Mouse (Mus musculus): ENCODE measurements around the gene Sash1. TPM values are rescaled to one million over a fixed set of nuclear protein-coding genes. Genes with fewer than 3 reads are reported as not detected.
"Not testable (repeated sequence)": the region's sequence is repeated elsewhere in the genome, so short reads cannot be mapped to it uniquely, and the experiment has no call there.

The Sash1 gene
- polyA plus RNA-seq, 1 experiment from 2014 or later: 6.5 TPM

DNA sequence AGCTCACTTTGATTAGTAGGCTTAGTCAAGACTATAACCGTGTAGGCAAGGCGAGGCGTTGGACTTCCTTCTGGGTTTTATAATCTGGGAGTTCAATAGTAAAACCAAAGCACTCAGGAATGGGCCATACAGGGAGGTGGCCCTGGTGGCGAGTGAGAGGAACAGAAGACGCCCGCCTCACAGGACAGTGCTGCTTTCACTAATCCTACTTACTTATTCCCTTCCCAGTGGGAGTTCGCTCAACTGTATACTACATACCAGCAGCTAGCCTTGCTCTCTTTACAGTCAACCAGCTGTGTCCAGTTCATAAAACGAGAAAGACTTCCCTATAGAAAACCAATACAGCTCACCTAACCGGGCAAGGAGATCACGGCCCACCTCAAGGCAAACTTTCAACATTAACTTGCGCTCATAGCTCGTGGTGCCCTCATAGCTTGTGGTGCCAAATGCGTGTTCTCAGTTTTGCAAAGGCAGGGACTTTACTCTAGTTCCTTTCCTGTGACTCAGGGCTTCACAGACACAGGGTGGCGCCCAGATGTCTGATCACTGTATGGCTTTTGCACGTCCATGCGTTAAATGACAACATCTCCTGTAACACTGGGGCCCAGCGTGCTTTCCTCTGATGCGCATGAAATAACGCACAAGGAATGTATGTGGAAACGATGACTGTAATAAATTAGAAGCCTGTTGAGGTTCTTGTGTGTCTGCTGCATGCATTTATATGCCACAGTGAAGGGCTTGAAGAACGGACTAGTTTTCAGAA is 138.2 kb downstream of the Sash1 start:
- peaks cover 30% of the 10 kb centered on the region for H3K36me3 ChIP-seq
- no peak overlapping the region for H3K4me2 ChIP-seq (replicated peaks)
- no peak for ATAC-seq (ENCODE audit: insufficient number of reproducible peaks, insufficient read depth, low FRiP score, low TSS enrichment)
- H3K9me3 ChIP-seq: no peaks in the 10 kb centered on the region
- no peaks in the 10 kb centered on the region for H3K27me3 ChIP-seq
- 82% methylated on average over 21 of the region's 21 CpGs for WGBS
- no peaks in the 10 kb centered on the region for H3K4me1 ChIP-seq
- H3K9ac ChIP-seq: no peak overlapping the region
- no peak overlapping the region for H3K27ac ChIP-seq
- H3K4me3 ChIP-seq: no peak overlapping the region

DNA sequence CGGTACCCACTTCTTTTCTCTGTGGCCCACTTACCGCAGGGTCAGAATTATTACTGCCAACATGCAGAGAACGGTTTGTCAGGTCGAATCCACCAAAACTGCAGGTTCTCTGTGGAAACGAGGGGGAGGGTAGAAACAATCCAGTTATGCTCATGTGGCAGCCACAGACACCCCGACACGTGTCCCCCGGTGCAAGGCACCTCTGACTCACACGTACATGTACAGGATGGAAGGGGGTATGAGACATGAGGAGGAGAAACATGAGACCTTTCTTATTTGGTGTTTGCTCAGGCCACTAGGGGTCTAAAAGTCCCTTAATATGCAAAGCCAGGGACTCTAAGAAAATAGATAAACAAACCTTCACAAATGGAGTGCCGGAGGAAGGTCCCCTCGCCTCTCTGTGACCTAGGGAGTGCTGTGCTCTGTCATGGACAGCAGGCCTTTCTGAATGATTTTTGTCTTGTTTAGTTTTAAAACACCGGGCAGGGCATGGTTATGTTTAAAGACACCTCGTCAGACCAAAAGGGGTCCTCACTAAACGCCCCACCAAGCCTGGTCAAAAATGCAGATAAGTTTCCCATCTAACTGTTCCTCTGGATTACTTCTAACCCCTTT is 139.7 kb downstream of the Sash1 start:
- Histone ChIP-seq H3K27ac (no peak overlapping the region), H3K27me3 (no peaks in the 10 kb centered on the region), H3K9me3 (no peaks in the 10 kb centered on the region), H3K4me1 (no peaks in the 10 kb centered on the region), H3K4me2 (replicated peaks) (no peak overlapping the region), H3K9ac (no peak overlapping the region), H3K4me3 (no peak overlapping the region), H3K36me3 (peaks cover 40% of the 10 kb centered on the region)
- WGBS: 76% methylated on average over 14 of the region's 14 CpGs
- no peak for ATAC-seq (ENCODE audit: insufficient number of reproducible peaks, insufficient read depth, low FRiP score, low TSS enrichment)

DNA sequence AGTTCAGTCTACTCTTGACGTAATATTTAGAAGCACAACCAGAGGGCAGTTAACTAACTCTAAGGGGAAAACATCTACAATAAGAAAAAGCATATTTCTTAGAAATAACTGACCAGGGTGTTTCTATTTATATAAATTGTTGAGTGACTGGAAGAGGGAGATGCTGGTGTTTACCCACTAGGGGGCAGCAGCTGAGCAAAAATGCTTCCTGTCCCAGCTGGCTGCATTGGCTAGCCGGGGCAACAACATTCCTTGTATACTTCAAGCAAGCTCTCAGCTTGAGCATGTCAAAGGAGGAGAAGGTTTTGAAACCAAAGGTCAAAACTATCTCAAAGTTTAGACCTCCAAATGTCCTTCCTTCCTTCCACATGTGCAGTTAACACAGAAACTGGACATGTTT is 143.0 kb downstream of the Sash1 start:
- no peak for ATAC-seq (ENCODE audit: insufficient number of reproducible peaks, insufficient read depth, low FRiP score, low TSS enrichment)
- H3K4me3 ChIP-seq: no peak overlapping the region
- no peaks in the 10 kb centered on the region for H3K9me3 ChIP-seq
- WGBS: 39% methylated on average over 2 of the region's 2 CpGs
- no peak overlapping the region for H3K9ac ChIP-seq
- peaks cover 62% of the 10 kb centered on the region for H3K36me3 ChIP-seq
- H3K27me3 ChIP-seq: no peaks in the 10 kb centered on the region
- H3K4me1 ChIP-seq: no peaks in the 10 kb centered on the region
- no peak overlapping the region for H3K4me2 ChIP-seq (replicated peaks)
- no peak overlapping the region for H3K27ac ChIP-seq

DNA sequence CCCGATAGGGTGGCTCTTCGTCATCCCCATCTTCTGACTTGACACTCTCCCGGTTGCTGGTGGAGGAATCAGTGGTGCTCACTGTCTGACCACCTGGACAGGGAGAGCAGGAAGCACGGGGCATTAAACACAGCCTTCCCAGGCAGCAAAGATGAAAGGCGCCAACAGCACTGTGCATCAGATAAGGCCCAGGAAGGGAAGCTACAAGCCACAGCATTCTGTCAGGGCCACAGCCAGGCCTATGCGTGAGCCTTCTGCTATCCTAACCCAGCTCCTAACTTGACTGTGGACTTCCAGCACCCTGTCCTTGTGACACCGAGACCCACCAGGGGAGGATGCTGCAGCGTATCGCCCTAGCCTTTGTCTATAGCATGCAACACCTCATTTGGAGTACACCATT is 144.4 kb downstream of the Sash1 start:
- WGBS: 85% methylated on average over 9 of the region's 9 CpGs
- no peak overlapping the region for H3K9ac ChIP-seq
- no peak overlapping the region for H3K4me2 ChIP-seq (replicated peaks)
- no peaks in the 10 kb centered on the region for H3K9me3 ChIP-seq
- no peak overlapping the region for H3K27ac ChIP-seq
- H3K27me3 ChIP-seq: no peaks in the 10 kb centered on the region
- peaks cover 63% of the 10 kb centered on the region for H3K36me3 ChIP-seq
- no peak overlapping the region for H3K4me3 ChIP-seq
- ATAC-seq (ENCODE audit: insufficient number of reproducible peaks, insufficient read depth, low FRiP score, low TSS enrichment): no peak
- no peaks in the 10 kb centered on the region for H3K4me1 ChIP-seq

DNA sequence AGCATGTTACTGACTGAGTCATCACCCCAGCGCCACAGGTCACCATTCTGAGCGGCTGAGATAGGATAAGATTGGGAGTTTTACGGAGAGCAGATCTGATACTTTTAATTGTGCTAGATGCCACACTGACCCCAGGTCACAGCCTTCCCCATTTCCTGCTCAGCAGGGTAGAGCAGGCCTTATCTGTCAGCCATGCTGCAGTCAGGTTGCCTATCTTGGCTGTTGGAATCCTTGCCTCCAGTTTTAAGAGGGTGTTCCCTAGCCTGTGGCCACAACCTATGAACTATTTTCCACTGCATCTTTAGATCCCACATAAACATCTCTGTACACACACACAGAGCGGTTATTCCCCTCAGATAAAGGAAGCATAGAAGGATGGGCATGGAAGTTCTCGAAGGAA is 145.1 kb downstream of the Sash1 start:
- Histone ChIP-seq H3K27ac (no peak overlapping the region), H3K4me3 (no peak overlapping the region), H3K36me3 (peaks cover 65% of the 10 kb centered on the region), H3K9ac (no peak overlapping the region), H3K27me3 (no peaks in the 10 kb centered on the region), H3K4me2 (replicated peaks) (no peak overlapping the region), H3K9me3 (no peaks in the 10 kb centered on the region), H3K4me1 (no peaks in the 10 kb centered on the region)
- WGBS: 84% methylated on average over 5 of the region's 5 CpGs
- ATAC-seq (ENCODE audit: insufficient number of reproducible peaks, insufficient read depth, low FRiP score, low TSS enrichment): no peak

DNA sequence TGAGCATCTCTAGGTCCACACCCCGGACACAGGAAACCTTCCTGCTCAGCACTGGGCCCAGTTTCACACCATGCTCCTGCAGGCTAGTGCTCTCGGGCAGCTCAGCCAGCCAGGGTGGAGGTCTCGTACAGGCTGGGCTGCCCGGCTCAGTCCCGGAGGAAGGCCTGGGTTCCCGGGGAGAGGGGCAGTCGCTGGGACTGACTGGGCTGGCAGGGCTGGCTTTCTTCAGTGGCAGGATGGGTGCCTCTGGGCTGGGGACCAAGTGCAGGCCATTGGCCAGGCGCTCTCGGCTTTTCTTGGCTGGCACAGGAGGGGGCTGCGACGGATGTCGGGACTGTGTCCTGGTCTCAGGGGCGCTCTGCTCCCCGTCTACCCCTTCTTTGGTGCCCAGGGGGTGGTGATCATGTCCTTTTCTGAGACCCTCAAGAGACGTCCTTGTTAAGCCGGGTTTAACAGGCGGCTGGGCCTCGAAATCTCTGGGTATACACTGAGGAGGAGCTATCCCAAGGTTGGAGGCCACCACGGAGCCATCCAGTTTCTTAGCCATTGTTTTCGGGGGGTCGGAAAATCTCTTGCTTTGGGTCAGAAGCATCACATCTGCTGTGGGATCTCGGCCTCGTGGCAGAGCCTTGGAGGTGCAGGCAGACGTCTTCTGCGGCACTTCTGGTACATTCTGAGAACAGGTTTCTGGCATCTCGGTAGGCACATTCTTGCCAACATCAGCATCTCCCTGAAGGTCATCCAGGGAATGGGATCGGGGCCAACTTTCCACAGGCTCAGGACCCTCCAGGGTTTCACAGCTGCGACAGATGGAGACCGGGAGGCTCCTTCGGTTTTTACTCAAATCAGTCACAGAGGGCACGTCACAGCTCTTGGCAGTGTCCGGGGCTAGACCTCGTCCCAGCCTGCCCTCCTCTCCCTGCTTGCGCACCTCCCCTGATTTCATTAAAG is 156.2 kb downstream of the Sash1 start:
- Histone ChIP-seq H3K4me2 (replicated peaks) (no peak overlapping the region), H3K27me3 (no peaks in the 10 kb centered on the region), H3K4me3 (no peak overlapping the region), H3K9me3 (no peaks in the 10 kb centered on the region), H3K9ac (no peak overlapping the region), H3K4me1 (no peaks in the 10 kb centered on the region), H3K36me3 (peaks cover 67% of the 10 kb centered on the region), H3K27ac (no peak overlapping the region)
- WGBS: 94% methylated on average over 34 of the region's 34 CpGs
- peak; percentile 60; the same call in 1 of the 2 replicates for ATAC-seq (ENCODE audit: insufficient number of reproducible peaks, insufficient read depth, low FRiP score, low TSS enrichment)

DNA sequence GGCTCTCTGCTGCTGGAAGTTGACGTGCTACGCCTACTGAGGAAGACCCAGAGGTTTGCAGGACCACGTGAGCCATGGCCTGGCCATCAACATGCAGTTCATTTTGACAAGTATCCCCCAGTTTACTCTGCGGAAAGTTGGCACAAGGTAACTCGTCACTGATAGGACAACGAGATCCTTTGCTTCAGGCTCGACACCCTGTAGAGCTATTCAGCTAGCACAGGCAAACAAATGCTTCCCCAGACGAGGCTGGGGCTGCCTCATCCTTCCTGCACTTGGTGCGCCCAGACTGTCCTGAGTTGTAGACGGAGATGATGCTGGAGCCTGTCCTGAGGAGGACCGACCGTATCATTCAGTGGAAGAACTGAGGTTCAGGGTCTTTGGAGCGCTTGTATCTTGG is 166.5 kb downstream of the Sash1 start:
- Histone ChIP-seq H3K27ac (no peak overlapping the region), H3K4me2 (replicated peaks) (no peak overlapping the region), H3K9me3 (no peaks in the 10 kb centered on the region), H3K36me3 (0 out of 2 replicates have a peak, but pooled peaks cover 4% of the 10 kb centered on the region), H3K27me3 (no peaks in the 10 kb centered on the region), H3K4me3 (no peak overlapping the region), H3K4me1 (no peaks in the 10 kb centered on the region), H3K9ac (no peak overlapping the region)
- WGBS: 60% methylated on average over 13 of the region's 13 CpGs
- ATAC-seq (ENCODE audit: insufficient number of reproducible peaks, insufficient read depth, low FRiP score, low TSS enrichment): no peak

DNA sequence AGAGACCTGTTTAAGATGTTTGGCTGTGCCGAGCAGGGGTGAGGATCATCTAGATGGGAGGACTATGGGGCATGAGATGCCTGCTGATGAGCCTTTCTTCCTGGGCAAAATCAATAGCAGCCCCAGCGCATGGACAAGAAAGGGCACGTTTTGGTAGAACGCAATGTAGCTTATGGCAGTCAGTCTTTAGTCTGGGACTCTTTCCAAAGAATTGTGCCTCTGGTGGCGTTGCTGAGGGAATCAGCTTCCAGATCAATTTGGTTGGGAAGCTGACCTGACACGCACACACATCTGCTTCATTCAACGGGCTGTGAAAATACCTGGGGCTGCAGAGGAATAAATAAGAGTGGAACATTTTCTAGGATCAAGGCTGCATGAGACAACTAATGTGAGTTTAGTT is 167.0 kb downstream of the Sash1 start:
- H3K4me1 ChIP-seq: no peaks in the 10 kb centered on the region
- 0 out of 2 replicates have a peak, but pooled peaks cover 4% of the 10 kb centered on the region for H3K36me3 ChIP-seq
- no peak for ATAC-seq (ENCODE audit: insufficient number of reproducible peaks, insufficient read depth, low FRiP score, low TSS enrichment)
- no peaks in the 10 kb centered on the region for H3K27me3 ChIP-seq
- no peak overlapping the region for H3K27ac ChIP-seq
- H3K4me3 ChIP-seq: no peak overlapping the region
- no peaks in the 10 kb centered on the region for H3K9me3 ChIP-seq
- H3K4me2 ChIP-seq (replicated peaks): no peak overlapping the region
- no peak overlapping the region for H3K9ac ChIP-seq
- 84% methylated on average over 7 of the region's 7 CpGs for WGBS

DNA sequence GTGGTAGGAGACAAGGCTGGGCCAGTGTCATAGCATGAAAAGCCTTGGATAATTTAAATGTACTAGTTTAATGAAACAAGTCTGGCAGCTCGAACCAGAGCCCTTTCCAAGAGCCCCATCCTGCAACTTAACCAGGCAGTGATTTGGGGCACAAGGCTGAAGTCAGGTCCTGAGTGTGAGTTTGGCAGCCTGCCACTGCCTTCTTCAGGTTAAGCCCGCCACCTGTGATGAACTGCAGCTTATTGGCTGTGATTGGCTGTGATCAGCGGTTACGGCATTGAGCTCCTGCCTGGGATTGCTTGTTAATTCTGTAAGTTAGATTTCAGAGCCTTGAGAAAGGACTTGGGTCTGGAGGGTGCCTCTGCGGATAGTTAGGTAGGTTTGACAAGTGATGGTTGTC is 168.7 kb downstream of the Sash1 start:
- no peak for ATAC-seq (ENCODE audit: insufficient number of reproducible peaks, insufficient read depth, low FRiP score, low TSS enrichment)
- H3K4me2 ChIP-seq (replicated peaks): no peak overlapping the region
- no peak overlapping the region for H3K9ac ChIP-seq
- 85% methylated on average over 5 of the region's 5 CpGs for WGBS
- no peak overlapping the region for H3K27ac ChIP-seq
- no peaks in the 10 kb centered on the region for H3K4me1 ChIP-seq
- H3K27me3 ChIP-seq: no peaks in the 10 kb centered on the region
- H3K9me3 ChIP-seq: no peaks in the 10 kb centered on the region
- no peaks in the 10 kb centered on the region for H3K36me3 ChIP-seq
- H3K4me3 ChIP-seq: no peak overlapping the region

DNA sequence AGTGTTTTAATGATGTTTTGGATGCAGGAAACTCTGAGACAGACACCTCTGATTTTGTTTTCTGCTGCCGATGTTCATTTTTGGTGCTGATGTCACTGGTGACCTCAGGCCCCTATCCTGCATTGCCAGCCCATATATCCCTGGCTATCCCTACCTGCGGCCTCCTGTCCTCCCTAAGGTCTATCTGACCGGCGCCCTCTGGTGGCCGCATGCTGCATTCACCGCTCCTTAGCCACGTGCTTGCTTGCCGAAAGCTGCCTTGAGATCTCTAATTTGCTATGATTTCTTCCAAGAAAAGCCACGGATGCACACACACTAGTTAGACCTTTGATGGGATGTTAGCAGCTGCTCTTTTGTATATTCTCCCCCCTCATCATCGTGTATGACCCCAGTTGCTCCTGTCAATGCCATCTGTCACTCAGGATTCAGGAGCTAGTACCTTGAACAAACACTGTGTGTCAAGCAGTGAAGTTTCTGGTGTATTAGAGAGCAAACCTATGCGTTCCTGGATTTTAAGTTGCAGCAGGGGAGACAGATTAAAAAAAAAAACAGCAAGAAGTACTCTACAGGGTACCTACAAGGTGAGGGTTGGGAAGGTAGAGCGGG is 170.1 kb downstream of the Sash1 start:
- no peaks in the 10 kb centered on the region for H3K36me3 ChIP-seq
- H3K4me3 ChIP-seq: no peak overlapping the region
- no peaks in the 10 kb centered on the region for H3K9me3 ChIP-seq
- no peaks in the 10 kb centered on the region for H3K27me3 ChIP-seq
- no peaks in the 10 kb centered on the region for H3K4me1 ChIP-seq
- H3K4me2 ChIP-seq (replicated peaks): no peak overlapping the region
- ATAC-seq (ENCODE audit: insufficient number of reproducible peaks, insufficient read depth, low FRiP score, low TSS enrichment): no peak
- H3K9ac ChIP-seq: no peak overlapping the region
- 17% methylated on average over 12 of the region's 12 CpGs for WGBS
- no peak overlapping the region for H3K27ac ChIP-seq

DNA sequence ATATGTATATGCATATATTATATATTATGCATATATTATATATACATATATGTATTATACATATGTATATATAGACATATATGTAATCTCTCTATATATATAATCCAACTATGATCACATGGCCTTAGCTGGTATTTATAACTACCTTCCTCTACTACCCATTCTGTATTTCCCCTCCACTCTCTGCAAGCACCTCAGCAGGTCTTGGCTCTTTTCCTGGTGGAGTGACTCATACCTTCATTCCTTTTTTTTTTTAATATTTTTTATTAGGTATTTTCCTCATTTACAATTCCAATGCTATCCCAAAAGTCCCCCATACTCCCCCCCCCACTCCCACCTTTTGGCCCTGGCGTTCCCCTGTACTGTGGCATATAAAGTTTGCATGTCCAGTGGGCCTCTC is 189.2 kb downstream of the Sash1 start:
- ATAC-seq (ENCODE audit: insufficient number of reproducible peaks, insufficient read depth, low FRiP score, low TSS enrichment); H3K9ac ChIP-seq; H3K27ac ChIP-seq; H3K4me2 ChIP-seq (replicated peaks); H3K4me1 ChIP-seq; H3K9me3 ChIP-seq; H3K27me3 ChIP-seq; H3K36me3 ChIP-seq; H3K4me3 ChIP-seq: not testable (repeated sequence)
- 91% methylated on average over 1 of the region's 1 CpGs for WGBS
